Mouse (Mus musculus): ENCODE data around the gene Osbpl2. TPM values are rescaled to one million over a fixed set of nuclear protein-coding genes. Genes with fewer than 3 reads are reported as not detected.

Gene Osbpl2
- total and polyA plus RNA-seq, 3 experiments = 13.3 to 25.5 TPM; not detected in 1

- no peak for TF ChIP-seq MEF2A (IDR thresholded peaks at IDR 0.05; ENCODE audit: extremely low read depth, insufficient replicate concordance, low read depth, low read length, poor library complexity, severe bottlenecking)
- TF ChIP-seq HCFC1 (IDR thresholded peaks at IDR 0.05; ENCODE audit: low read depth, low read length) = no peak
These were observed 14.1 kb downstream of the Osbpl2 start (continued) for GRCm38 (mm10) chr2:180133231-180133630.

- Histone ChIP-seq H3K9me3 (replicated peaks; ENCODE audit: insufficient read depth, low read length) (no peaks in the 10 kb centered on the region), H3K4me3 (ENCODE audit: control insufficient read depth in 1 of 2, insufficient read depth in 1 of 2, low read depth in 2 of 2, low read length in 2 of 2) (no peak overlapping the region), H3K27me3 (ENCODE audit: control insufficient read depth in 1 of 2, insufficient read depth in 2 of 2, low read length in 2 of 2) (no peaks in the 10 kb centered on the region), H3K9ac (ENCODE audit: control insufficient read depth, low read depth, low read length, poor library complexity, severe bottlenecking) (no peak overlapping the region), H3K27ac (ENCODE audit: control insufficient read depth, low read depth, low read length) (no peak overlapping the region), H3K36me3 (ENCODE audit: control insufficient read depth in 1 of 2, insufficient read depth in 2 of 2, low read length in 2 of 2) (peaks cover 4 to 33% of the 10 kb centered on the region in 2 experiments; a peak in 3 of 4 replicates), H3K4me1 (ENCODE audit: control insufficient read depth in 1 of 2, insufficient read depth in 2 of 2, low read length in 2 of 2) (peaks cover 17 to 28% of the 10 kb centered on the region in 2 experiments), H3K79me2 (ENCODE audit: control insufficient read depth, insufficient read depth, low read length, poor library complexity) (peaks cover 10% of the 10 kb centered on the region; the same call in 1 of the 2 replicates)
- no peak for DNase-seq (ENCODE audit: low read depth, low spot score)
- TF ChIP-seq EP300 (IDR thresholded peaks at IDR 0.05; ENCODE audit: low read depth in 1 of 2, low read length in 2 of 2) = peak in 1 of 2 experiments; percentile 29; a peak in 1 of 4 replicates
- no peak for TF ChIP-seq POLR2A (IDR thresholded peaks at IDR 0.05; ENCODE audit: control insufficient read depth in 1 of 2, insufficient read depth in 1 of 2, low read depth in 1 of 2, low read length in 2 of 2, poor library complexity in 1 of 2)
These were observed 14.8 kb downstream of the Osbpl2 start for GRCm38 (mm10) chr2:180133911-180134310.

- Histone ChIP-seq H3K9me3 (replicated peaks; ENCODE audit: insufficient read depth, low read length) (no peaks in the 10 kb centered on the region), H3K4me3 (ENCODE audit: control insufficient read depth in 1 of 2, insufficient read depth in 1 of 2, low read depth in 2 of 2, low read length in 2 of 2) (no peak overlapping the region), H3K79me2 (ENCODE audit: control insufficient read depth, insufficient read depth, low read length, poor library complexity) (peaks cover 7% of the 10 kb centered on the region; the same call in 1 of the 2 replicates), H3K36me3 (ENCODE audit: control insufficient read depth in 1 of 2, insufficient read depth in 2 of 2, low read length in 2 of 2) (peaks cover 6 to 33% of the 10 kb centered on the region in 2 experiments; a peak in 3 of 4 replicates), H3K4me1 (ENCODE audit: control insufficient read depth in 1 of 2, insufficient read depth in 2 of 2, low read length in 2 of 2) (peaks cover 17 to 28% of the 10 kb centered on the region in 2 experiments), H3K27ac (ENCODE audit: control insufficient read depth, low read depth, low read length) (0 out of 2 replicates have a peak overlapping the region, but pooled peaks have one; percentile 17), H3K9ac (ENCODE audit: control insufficient read depth, low read depth, low read length, poor library complexity, severe bottlenecking) (no peak overlapping the region), H3K27me3 (ENCODE audit: control insufficient read depth in 1 of 2, insufficient read depth in 2 of 2, low read length in 2 of 2) (no peaks in the 10 kb centered on the region)
- TF ChIP-seq MAX (IDR thresholded peaks at IDR 0.05; ENCODE audit: low read length) = no peak
- peak; percentile 63 for TF ChIP-seq GATA1 (IDR thresholded peaks at IDR 0.05; ENCODE audit: low read depth, low read length)
- TF ChIP-seq TCF12 (IDR thresholded peaks at IDR 0.05; ENCODE audit: low read depth, low read length) = 0 out of 2 replicates have a peak, but pooled peaks have one; percentile 10
- peak; percentile 36; the same call in 1 of the 2 replicates for TF ChIP-seq MXI1 (IDR thresholded peaks at IDR 0.05; ENCODE audit: low read depth, low read length)
- TF ChIP-seq USF2 (IDR thresholded peaks at IDR 0.05; ENCODE audit: borderline replicate concordance in 1 of 2, insufficient read depth in 1 of 2, low read depth in 1 of 2, low read length in 2 of 2) = no peak
- TF ChIP-seq ZMIZ1 (IDR thresholded peaks at IDR 0.05; ENCODE audit: low read depth, low read length) = no peak
- TF ChIP-seq USF1 (IDR thresholded peaks at IDR 0.05; ENCODE audit: low read depth, low read length) = no peak
- peak; percentile 11; the same call in 1 of the 2 replicates for TF ChIP-seq TAL1 (IDR thresholded peaks at IDR 0.05; ENCODE audit: low read length)
- TF ChIP-seq GABPA (IDR thresholded peaks at IDR 0.05; ENCODE audit: low read depth, low read length) = no peak
- no peak for TF ChIP-seq E2F4 (IDR thresholded peaks at IDR 0.05; ENCODE audit: borderline replicate concordance, low read depth, low read length)
- peak; percentile 77 for DNase-seq (ENCODE audit: low read depth, low spot score)
These were observed 16.3 kb downstream of the Osbpl2 start for GRCm38 (mm10) chr2:180135414-180135813.

Data from MEL (cell line).